Mouse (Mus musculus) kidney, embryonic 16.5 days (tissue): ENCODE results near the gene Tysnd1. TPM values are rescaled to one million over a fixed set of nuclear protein-coding genes. Genes with fewer than 3 reads are reported as not detected.

Experiments
- ATAC-seq: fragments of 200-750 bp; cut with Nextera tagmentation; 2 replicates; pipeline ENCODE4 v1.8.0; 2017; ENCODE audit warnings: moderate TSS enrichment; ENCODE audit not compliant: low FRiP score, low TSS enrichment
- H3K27ac ChIP-seq: fragments of 300-500 bp; sonication (generic); 2 replicates; pipeline ENCODE4 v1.5.1; 2014; ENCODE audit warnings: low read length
- H3K27me3 ChIP-seq: fragments of 300-500 bp; sonication (generic); 2 replicates; pipeline ENCODE4 v1.6.1; 2014; ENCODE audit warnings: low read length, control low read depth, mixed read lengths; ENCODE audit not compliant: insufficient read depth
- H3K36me3 ChIP-seq: fragments of 300-500 bp; sonication (generic); 2 replicates; pipeline ENCODE4 v1.6.1; 2014; ENCODE audit warnings: low read length, control low read depth, mixed read lengths; ENCODE audit not compliant: insufficient read depth
- H3K4me1 ChIP-seq: fragments of 300-500 bp; sonication (generic); 2 replicates; pipeline ENCODE4 v1.6.1; 2014; ENCODE audit warnings: low read length, control low read depth, mixed read lengths; ENCODE audit not compliant: insufficient read depth
- H3K4me2 ChIP-seq: fragments of 300-500 bp; sonication (generic); replicated peaks from 2 replicates; pipeline ENCODE4 v1.6.1; 2014; ENCODE audit warnings: low read depth, low read length
- H3K4me3 ChIP-seq: fragments of 300-500 bp; sonication (generic); 2 replicates; pipeline ENCODE4 v1.5.1; 2014; ENCODE audit warnings: mild to moderate bottlenecking, low read length
- H3K9ac ChIP-seq: fragments of 300-500 bp; sonication (generic); replicated peaks from 2 replicates; pipeline ENCODE4 v1.6.1; 2014; ENCODE audit warnings: low read length
- H3K9me3 ChIP-seq: fragments of 300-500 bp; sonication (generic); 2 replicates; pipeline ENCODE4 v1.6.1; 2016; ENCODE audit warnings: low read length, control low read depth
- WGBS: fragments of 180-500 bp; shearing (Covaris S2); extraction: QIAGEN DNeasy Blood & Tissue Kit; methylation state at CpG from one replicate; pipeline ENCODE4 v1.1.7; 2014; 5-methylcytosine and 5-hydroxymethylcytosine counted together
- polyA plus RNA-seq: library from polyadenylated mRNA; unstranded; fragments of >200 nt; fragmentation: Nextera tagmentation; extraction: Ambion mirVana; gene quantifications from 2 replicates; pipeline ENCODE4 v1.2.1, GENCODE M21; 2015

The Tysnd1 gene
- polyA plus RNA-seq, 1 experiment from 2014 or later: 37.0 TPM

DNA sequence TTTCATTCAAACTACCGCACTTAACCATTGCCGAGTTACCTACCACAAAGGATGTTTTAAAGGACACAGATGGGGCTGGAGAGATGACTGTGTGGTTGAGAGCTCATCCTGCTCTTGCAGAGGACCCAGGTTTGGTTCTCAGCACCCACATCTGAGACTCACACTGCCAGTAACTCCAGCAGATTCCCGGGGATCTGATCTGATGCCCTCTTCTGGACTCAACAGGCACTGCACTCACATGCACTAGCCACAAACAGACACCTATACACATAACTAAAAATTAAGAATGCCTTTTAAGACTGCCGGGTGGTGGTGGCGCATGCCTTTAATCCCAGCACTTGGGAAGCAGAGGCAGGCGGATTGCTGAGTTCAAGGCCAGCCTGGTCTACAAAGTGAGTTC lies 34.9 kb downstream of the Tysnd1 start:
- Histone ChIP-seq H3K4me3 (no peak overlapping the region), H3K9me3 (no peaks in the 10 kb centered on the region), H3K36me3 (peaks cover 12% of the 10 kb centered on the region; the same call in 1 of the 2 replicates), H3K27me3 (no peaks in the 10 kb centered on the region), H3K4me2 (no peak overlapping the region), H3K9ac (no peak overlapping the region), H3K4me1 (peaks cover 6% of the 10 kb centered on the region; the same call in 1 of the 2 replicates), H3K27ac (no peak overlapping the region)
- 95% methylated on average over 6 of the region's 6 CpGs for WGBS
- ATAC-seq: no peak

- no peak for ATAC-seq
Observed at GRCm38 (mm10) chr10:61734377-61734776, 39.1 kb downstream of the Tysnd1 start.

DNA sequence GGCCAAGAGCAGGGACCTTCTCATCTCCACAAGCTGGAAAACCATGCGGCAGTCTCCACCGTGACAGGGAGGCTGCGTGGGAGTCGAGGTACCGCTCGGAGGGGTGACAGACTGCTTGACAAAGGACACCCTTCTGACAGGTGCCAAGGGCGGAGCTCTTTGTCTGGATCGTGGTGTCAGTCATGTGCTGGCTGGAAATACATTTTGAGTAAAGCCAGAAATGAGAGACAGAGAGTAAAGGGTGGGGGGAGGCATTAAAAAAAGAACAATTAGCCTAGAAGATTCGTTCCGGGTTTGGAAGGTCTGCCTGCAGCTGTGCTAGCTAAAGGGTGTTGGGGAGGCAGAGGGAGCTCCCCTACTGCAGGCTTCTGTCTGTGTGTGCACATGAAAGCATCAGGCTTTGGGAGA lies 41.4 kb downstream of the Tysnd1 start:
- Histone ChIP-seq H3K27me3 (no peaks in the 10 kb centered on the region), H3K9ac (no peak overlapping the region), H3K9me3 (no peaks in the 10 kb centered on the region), H3K4me2 (no peak overlapping the region), H3K27ac (no peak overlapping the region), H3K4me1 (peaks cover 6% of the 10 kb centered on the region; the same call in 1 of the 2 replicates), H3K36me3 (peaks cover 27% of the 10 kb centered on the region), H3K4me3 (no peak overlapping the region)
- 39% methylated on average over 10 of the region's 10 CpGs for WGBS
- no peak for ATAC-seq

More at GRCm38 (mm10) chr10:61734377-61734776, 39.1 kb downstream of the Tysnd1 start:
- peaks cover 6% of the 10 kb centered on the region; the same call in 1 of the 2 replicates for H3K4me1 ChIP-seq
- peaks cover 14% of the 10 kb centered on the region for H3K36me3 ChIP-seq
- H3K4me2 ChIP-seq: no peak overlapping the region
- no peak overlapping the region for H3K4me3 ChIP-seq
- H3K9ac ChIP-seq: no peak overlapping the region
- WGBS: 43% methylated on average over 3 of the region's 3 CpGs
- H3K27ac ChIP-seq: no peak overlapping the region
- no peaks in the 10 kb centered on the region for H3K9me3 ChIP-seq
- H3K27me3 ChIP-seq: no peaks in the 10 kb centered on the region

DNA sequence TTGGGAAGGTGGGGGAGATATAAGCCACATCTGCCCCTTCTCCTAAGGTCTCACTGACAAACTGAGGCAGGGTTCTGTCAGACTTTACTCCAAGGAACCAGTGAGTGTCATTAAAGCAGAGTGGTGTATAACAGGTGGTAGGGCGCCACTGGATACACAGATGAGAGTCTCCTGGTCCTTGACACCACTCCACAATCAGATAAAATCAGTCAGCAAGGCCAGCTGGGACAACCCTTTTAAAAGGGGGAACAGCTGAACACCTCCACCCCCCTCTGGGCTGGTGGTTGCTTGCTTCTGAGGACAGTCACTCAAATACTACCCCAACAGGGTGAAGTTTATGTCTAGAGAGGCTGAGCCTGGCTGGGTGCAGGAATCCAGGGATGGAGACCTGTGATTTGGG lies 42.2 kb downstream of the Tysnd1 start:
- Histone ChIP-seq H3K4me2 (no peak overlapping the region), H3K9me3 (no peaks in the 10 kb centered on the region), H3K4me3 (no peak overlapping the region), H3K9ac (no peak overlapping the region), H3K27ac (no peak overlapping the region), H3K36me3 (peaks cover 34% of the 10 kb centered on the region), H3K27me3 (no peaks in the 10 kb centered on the region), H3K4me1 (no peaks in the 10 kb centered on the region; the same call in 1 of the 2 replicates)
- ATAC-seq: no peak
- WGBS: 89% methylated on average over 1 of the region's 1 CpGs

DNA sequence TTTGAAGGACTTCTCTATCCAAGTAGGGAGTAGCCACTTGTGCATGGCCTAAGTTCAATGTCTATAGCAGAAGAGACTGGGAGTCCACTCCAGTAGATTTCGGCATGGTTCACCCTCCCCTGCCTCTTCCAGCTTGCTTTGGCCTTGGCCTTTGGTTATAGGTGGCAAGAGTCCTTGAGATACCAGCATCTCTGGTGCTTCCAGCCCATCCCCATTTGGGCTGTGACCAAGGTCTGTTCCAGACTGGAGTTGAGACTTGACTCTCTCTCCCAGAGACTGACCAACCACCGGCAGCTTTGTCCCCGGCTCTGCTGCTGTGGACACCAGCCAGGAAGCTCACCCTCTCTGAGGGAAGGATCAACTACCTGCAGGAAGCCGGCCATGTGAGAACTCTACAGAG lies 42.8 kb downstream of the Tysnd1 start:
- no peaks in the 10 kb centered on the region for H3K27me3 ChIP-seq
- no peak overlapping the region for H3K4me2 ChIP-seq
- no peak for ATAC-seq
- H3K4me3 ChIP-seq: no peak overlapping the region
- H3K4me1 ChIP-seq: no peaks in the 10 kb centered on the region
- peaks cover 40% of the 10 kb centered on the region for H3K36me3 ChIP-seq
- H3K9ac ChIP-seq: no peak overlapping the region
- WGBS: 84% methylated on average over 4 of the region's 4 CpGs
- no peaks in the 10 kb centered on the region for H3K9me3 ChIP-seq
- no peak overlapping the region for H3K27ac ChIP-seq

- Histone ChIP-seq H3K4me3 (no peak overlapping the region), H3K36me3 (peaks cover 69% of the 10 kb centered on the region), H3K4me2 (no peak overlapping the region), H3K4me1 (no peaks in the 10 kb centered on the region), H3K27me3 (no peaks in the 10 kb centered on the region), H3K9me3 (0 out of 2 replicates have a peak, but pooled peaks cover 4% of the 10 kb centered on the region), H3K27ac (no peak overlapping the region), H3K9ac (no peak overlapping the region)
- ATAC-seq: no peak
- WGBS: 71% methylated on average over 1 of the region's 1 CpGs
Observed at GRCm38 (mm10) chr10:61741306-61741705, 46.0 kb downstream of the Tysnd1 start.

GRCm38 (mm10) chr10:61741873-61742272 lies 46.6 kb downstream of the Tysnd1 start:
- no peak overlapping the region for H3K4me2 ChIP-seq
- 89% methylated on average over 4 of the region's 4 CpGs for WGBS
- peaks cover 74% of the 10 kb centered on the region for H3K36me3 ChIP-seq
- H3K4me1 ChIP-seq: no peaks in the 10 kb centered on the region
- no peak overlapping the region for H3K9ac ChIP-seq
- no peak for ATAC-seq
- no peak overlapping the region for H3K4me3 ChIP-seq
- H3K9me3 ChIP-seq: 0 out of 2 replicates have a peak, but pooled peaks cover 4% of the 10 kb centered on the region
- no peak overlapping the region for H3K27ac ChIP-seq
- no peaks in the 10 kb centered on the region for H3K27me3 ChIP-seq

GRCm38 (mm10) chr10:61742336-61742735 lies 47.0 kb downstream of the Tysnd1 start:
- no peak overlapping the region for H3K4me2 ChIP-seq
- H3K27me3 ChIP-seq: no peaks in the 10 kb centered on the region
- H3K9me3 ChIP-seq: 0 out of 2 replicates have a peak, but pooled peaks cover 4% of the 10 kb centered on the region
- no peak overlapping the region for H3K4me3 ChIP-seq
- WGBS: 93% methylated on average over 8 of the region's 8 CpGs
- no peak overlapping the region for H3K9ac ChIP-seq
- no peak overlapping the region for H3K27ac ChIP-seq
- no peaks in the 10 kb centered on the region for H3K4me1 ChIP-seq
- ATAC-seq: no peak
- peaks cover 79% of the 10 kb centered on the region for H3K36me3 ChIP-seq

DNA sequence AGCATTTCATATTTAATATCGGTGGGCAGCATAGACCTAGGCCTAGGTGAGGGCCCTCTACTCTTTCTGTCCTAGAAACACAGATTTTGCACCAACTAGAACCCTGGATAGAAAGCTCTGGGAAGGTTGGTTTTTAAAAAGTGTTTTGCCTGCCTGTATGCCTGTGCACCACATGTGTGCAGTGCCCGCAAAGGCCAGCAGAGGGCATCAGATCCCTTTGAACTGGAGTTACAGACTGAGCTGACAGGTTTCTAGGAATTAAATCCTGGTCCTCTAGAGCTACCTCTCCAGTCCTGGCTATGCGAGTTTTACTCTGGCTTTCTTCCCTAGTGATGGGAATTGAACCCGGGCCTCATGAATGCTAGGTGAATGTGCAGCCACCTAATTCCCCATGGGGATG lies 49.8 kb downstream of the Tysnd1 start:
- H3K27ac ChIP-seq: no peak overlapping the region
- no peaks in the 10 kb centered on the region for H3K27me3 ChIP-seq
- H3K9me3 ChIP-seq: 0 out of 2 replicates have a peak, but pooled peaks cover 4% of the 10 kb centered on the region
- no peak overlapping the region for H3K9ac ChIP-seq
- H3K36me3 ChIP-seq: peaks cover 89% of the 10 kb centered on the region
- WGBS: 91% methylated on average over 4 of the region's 4 CpGs
- H3K4me2 ChIP-seq: no peak overlapping the region
- H3K4me3 ChIP-seq: no peak overlapping the region
- H3K4me1 ChIP-seq: no peaks in the 10 kb centered on the region
- no peak for ATAC-seq

DNA sequence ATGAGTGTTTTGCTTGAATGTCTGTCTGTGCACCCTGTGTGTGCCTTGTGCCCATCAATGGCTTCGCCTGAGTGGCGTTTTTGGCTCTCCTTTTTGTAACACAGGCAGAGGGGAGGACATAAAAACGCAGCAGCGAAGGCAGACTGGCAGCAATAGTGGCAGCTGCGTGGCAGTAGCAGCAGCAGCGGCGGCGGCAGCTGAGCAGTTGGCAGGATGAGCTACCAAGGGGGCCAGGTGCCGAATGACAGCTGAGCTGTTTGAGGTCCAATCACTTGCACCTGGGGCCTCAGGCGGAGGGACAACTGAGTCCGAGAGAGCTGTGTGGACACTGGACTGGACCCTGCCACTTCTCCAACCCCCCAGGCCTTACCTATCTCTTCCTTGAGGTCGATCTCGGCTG lies 52.0 kb downstream of the Tysnd1 start:
- Histone ChIP-seq H3K4me3 (no peak overlapping the region), H3K36me3 (peaks cover 87% of the 10 kb centered on the region), H3K27me3 (no peaks in the 10 kb centered on the region), H3K9ac (no peak overlapping the region), H3K27ac (no peak overlapping the region), H3K4me2 (no peak overlapping the region), H3K4me1 (no peaks in the 10 kb centered on the region), H3K9me3 (0 out of 2 replicates have a peak, but pooled peaks cover 4% of the 10 kb centered on the region)
- 95% methylated on average over 13 of the region's 13 CpGs for WGBS
- ATAC-seq: no peak
